Mouse (Mus musculus) forebrain, embryonic 13.5 days (tissue): ENCODE data around the gene Dock4. TPM values are rescaled to one million over a fixed set of nuclear protein-coding genes. Genes with fewer than 3 reads are reported as not detected.

Experiments
- ATAC-seq: fragments of 200-750 bp; cut with Nextera tagmentation; 2 replicates; pipeline ENCODE4 v1.8.0; 2017
- H3K27ac ChIP-seq: fragments of 300-500 bp; sonication (generic); 2 replicates; pipeline ENCODE4 v1.5.1; 2015; ENCODE audit warnings: inconsistent platforms, mild to moderate bottlenecking, moderate library complexity
- H3K27me3 ChIP-seq: fragments of 300-500 bp; sonication (generic); 2 replicates; pipeline ENCODE4 v1.6.1; 2015; ENCODE audit warnings: mild to moderate bottlenecking, inconsistent platforms
- H3K36me3 ChIP-seq: fragments of 300-500 bp; sonication (generic); 2 replicates; pipeline ENCODE4 v1.6.1; 2015; ENCODE audit warnings: mild to moderate bottlenecking, inconsistent platforms; ENCODE audit not compliant: poor library complexity, severe bottlenecking
- H3K4me1 ChIP-seq: fragments of 300-500 bp; sonication (generic); 2 replicates; pipeline ENCODE4 v1.6.1; 2015; ENCODE audit warnings: inconsistent platforms
- H3K4me2 ChIP-seq: fragments of 300-500 bp; sonication (generic); 2 replicates; pipeline ENCODE4 v1.6.1; 2015; ENCODE audit warnings: inconsistent platforms, mild to moderate bottlenecking, moderate library complexity
- H3K4me3 ChIP-seq: fragments of 300-500 bp; sonication (generic); 2 replicates; pipeline ENCODE4 v1.5.1; 2015; ENCODE audit warnings: mild to moderate bottlenecking, inconsistent platforms
- H3K9ac ChIP-seq: fragments of 300-500 bp; sonication (generic); 2 replicates; pipeline ENCODE4 v1.6.1; 2015; ENCODE audit warnings: mild to moderate bottlenecking, inconsistent platforms
- H3K9me3 ChIP-seq: fragments of 300-500 bp; sonication (generic); replicated peaks from 2 replicates; pipeline ENCODE4 v1.6.1; 2016; ENCODE audit warnings: inconsistent platforms
- WGBS: fragments of 180-500 bp; shearing (Covaris S2); methylation state at CpG from one replicate; pipeline ENCODE4 v1.1.7; 2015; 5-methylcytosine and 5-hydroxymethylcytosine counted together
- polyA plus RNA-seq: library from polyadenylated mRNA; unstranded; fragments of >200 nt; fragmentation: Nextera tagmentation; extraction: Ambion mirVana; gene quantifications from 2 replicates; pipeline ENCODE4 v1.2.1, GENCODE M21; 2015

Dock4 gene
- 24.5 and 27.0 TPM in 2 replicates for polyA plus RNA-seq

DNA sequence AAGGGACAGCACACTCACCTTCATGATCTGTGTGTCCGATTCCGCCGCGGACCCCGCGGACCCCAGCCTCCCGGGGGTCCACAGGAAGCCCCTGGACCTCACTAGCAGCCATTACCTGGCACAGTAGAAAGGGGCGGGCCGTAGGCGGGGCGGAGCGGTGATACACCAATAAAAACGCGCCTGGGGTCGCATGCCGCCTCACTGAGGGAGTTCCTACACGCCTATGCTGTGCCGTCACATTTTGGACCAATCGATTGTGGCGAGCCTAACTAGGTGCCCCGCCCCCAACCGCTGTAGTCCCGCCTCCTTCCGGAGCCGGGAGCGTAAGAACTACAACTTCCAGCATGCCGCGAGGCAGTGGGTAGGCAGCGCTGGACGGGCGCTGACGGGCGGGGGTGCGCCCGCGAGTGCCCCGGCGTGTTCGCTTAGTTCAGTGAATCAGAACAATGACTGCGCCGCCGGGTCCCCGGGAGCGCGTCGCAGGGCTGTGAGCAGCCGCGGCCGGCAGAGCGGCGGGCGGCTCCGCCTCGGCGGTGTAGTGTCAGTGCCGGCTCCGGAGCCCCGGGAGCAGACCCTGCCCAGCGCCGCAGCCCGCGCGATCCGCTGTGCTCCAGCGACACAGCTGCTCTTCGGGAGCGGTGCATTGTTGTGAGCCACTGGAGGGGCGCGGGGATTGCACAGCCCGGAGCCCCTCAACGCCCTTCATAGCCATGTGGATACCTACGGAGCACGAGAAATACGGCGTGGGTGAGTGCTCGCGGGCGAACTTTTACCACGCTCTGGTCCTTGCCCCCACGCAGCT, at the start of gene Dock4, which contains the start of gene Zfp277:
Dock4 (plus strand) TSS at position 305 of the 802 bp plus-strand sequence.
Zfp277 (minus strand) TSS at position 255 of the 802 bp plus-strand sequence.
- peak; percentile 99 for ATAC-seq
- Histone ChIP-seq H3K4me2 (peak within 1 kb of the TSS; percentile 70), H3K36me3 (no peaks in the 10 kb centered on the region), H3K27me3 (peaks cover 15% of the 10 kb centered on the region; the same call in 1 of the 2 replicates), H3K4me3 (peak within 1 kb of the TSS; percentile 85), H3K9ac (peak within 1 kb of the TSS; percentile 87), H3K4me1 (peaks cover 17% of the 10 kb centered on the region), H3K27ac (peak within 1 kb of the TSS; percentile 90), H3K9me3 (no peaks in the 10 kb centered on the region)
- WGBS: under 1% methylated on average over 80 of the region's 80 CpGs

- ATAC-seq: no peak
Observed at GRCm38 (mm10) chr12:40398916-40399315, 46.8 kb upstream of the Dock4 start.

GRCm38 (mm10) chr12:40399386-40399785, 46.4 kb upstream of the Dock4 start:
- ATAC-seq: no peak
- Histone ChIP-seq H3K27me3 (no peaks in the 10 kb centered on the region), H3K4me1 (no peaks in the 10 kb centered on the region), H3K9me3 (no peaks in the 10 kb centered on the region), H3K27ac (no peak overlapping the region), H3K4me3 (no peak overlapping the region), H3K36me3 (no peaks in the 10 kb centered on the region), H3K9ac (no peak overlapping the region), H3K4me2 (no peak overlapping the region)
- 95% methylated on average over 2 of the region's 2 CpGs for WGBS

More at GRCm38 (mm10) chr12:40398916-40399315, 46.8 kb upstream of the Dock4 start:
- H3K27ac ChIP-seq: no peak overlapping the region
- WGBS: 89% methylated on average over 2 of the region's 2 CpGs
- H3K27me3 ChIP-seq: no peaks in the 10 kb centered on the region
- no peak overlapping the region for H3K9ac ChIP-seq
- H3K9me3 ChIP-seq: no peaks in the 10 kb centered on the region
- H3K4me3 ChIP-seq: no peak overlapping the region
- no peaks in the 10 kb centered on the region for H3K4me1 ChIP-seq
- no peak overlapping the region for H3K4me2 ChIP-seq
- H3K36me3 ChIP-seq: no peaks in the 10 kb centered on the region

- 76% methylated on average over 10 of the region's 10 CpGs for WGBS
- no peaks in the 10 kb centered on the region for H3K4me1 ChIP-seq
- ATAC-seq: no peak
- H3K4me2 ChIP-seq: no peak overlapping the region
- H3K9ac ChIP-seq: no peak overlapping the region
- no peaks in the 10 kb centered on the region for H3K36me3 ChIP-seq
- H3K4me3 ChIP-seq: no peak overlapping the region
- no peak overlapping the region for H3K27ac ChIP-seq
- no peaks in the 10 kb centered on the region for H3K9me3 ChIP-seq
- no peaks in the 10 kb centered on the region for H3K27me3 ChIP-seq
Observed at GRCm38 (mm10) chr12:40399812-40400211, 45.9 kb upstream of the Dock4 start.

DNA sequence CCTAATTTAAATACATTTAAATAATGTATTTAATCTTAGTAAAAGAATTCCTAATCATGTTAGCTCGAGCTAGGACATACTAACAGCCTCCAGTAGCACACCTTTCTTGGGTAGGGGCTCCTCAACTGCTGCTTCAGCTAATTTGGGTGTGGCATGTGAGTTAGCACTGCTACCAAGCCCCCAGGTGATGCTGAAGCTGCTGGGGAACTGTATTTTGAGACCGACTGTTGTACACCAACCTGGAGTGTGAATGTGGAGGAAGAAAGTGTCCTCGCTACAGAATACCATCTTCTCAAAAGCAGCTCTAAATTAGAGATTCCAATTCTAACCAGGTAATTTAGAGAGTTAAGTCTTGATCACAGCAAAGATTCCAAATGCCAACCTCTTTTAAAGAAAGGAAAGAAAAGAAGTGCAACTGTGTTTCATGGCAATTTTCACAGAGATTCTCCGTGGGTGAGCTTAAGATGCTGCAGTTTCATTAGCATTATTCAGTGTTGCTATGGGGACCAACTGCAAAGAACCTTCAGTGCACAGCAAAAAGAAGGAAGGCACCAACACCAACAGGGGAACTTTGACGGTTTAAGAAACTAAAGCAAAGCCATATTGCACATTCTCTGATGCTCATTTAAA, 31.0 kb upstream of the Dock4 start:
- Histone ChIP-seq H3K9me3 (no peaks in the 10 kb centered on the region), H3K36me3 (no peaks in the 10 kb centered on the region), H3K27me3 (no peaks in the 10 kb centered on the region), H3K27ac (no peak overlapping the region), H3K9ac (no peak overlapping the region), H3K4me2 (no peak overlapping the region; the same call in 1 of the 2 replicates), H3K4me3 (no peak overlapping the region), H3K4me1 (peaks cover 12% of the 10 kb centered on the region)
- 18% methylated on average over 5 of the region's 5 CpGs for WGBS
- peak; percentile 83 for ATAC-seq

DNA sequence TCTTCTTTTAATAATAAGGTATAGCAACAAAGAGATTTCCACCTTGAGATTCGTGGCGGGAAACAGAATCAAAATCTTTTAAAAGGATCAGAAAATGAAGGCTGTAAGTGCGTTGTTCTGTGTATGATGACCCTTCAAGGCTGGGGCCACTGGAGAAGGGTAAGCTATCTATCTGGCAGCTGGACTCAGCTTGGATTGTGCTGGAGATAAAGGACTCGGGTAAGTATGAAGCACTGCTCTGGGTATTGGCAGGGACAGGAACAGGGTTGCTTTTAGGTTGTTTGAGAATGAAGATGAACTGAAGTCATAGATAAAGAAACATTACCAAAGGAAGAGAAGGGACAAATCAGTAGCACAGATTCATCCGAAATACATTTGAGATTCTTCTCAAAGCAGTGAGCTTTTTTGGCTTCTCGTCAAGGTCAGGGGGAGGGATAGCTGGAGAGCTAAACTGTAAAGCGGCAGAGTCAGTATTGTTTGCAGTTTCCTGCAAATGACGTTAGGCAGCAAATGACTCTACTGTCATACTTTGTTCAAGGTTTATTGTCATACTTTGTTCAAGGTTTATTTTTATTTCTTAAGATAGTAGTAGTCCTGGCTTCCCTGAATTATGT, 30.3 kb upstream of the Dock4 start:
- no peak overlapping the region; the same call in 1 of the 2 replicates for H3K4me2 ChIP-seq
- no peak overlapping the region for H3K27ac ChIP-seq
- ATAC-seq: peak; percentile 62; the same call in 1 of the 2 replicates
- no peak overlapping the region for H3K9ac ChIP-seq
- no peaks in the 10 kb centered on the region for H3K36me3 ChIP-seq
- peaks cover 12% of the 10 kb centered on the region for H3K4me1 ChIP-seq
- no peaks in the 10 kb centered on the region for H3K27me3 ChIP-seq
- H3K4me3 ChIP-seq: no peak overlapping the region
- no peaks in the 10 kb centered on the region for H3K9me3 ChIP-seq
- 54% methylated on average over 8 of the region's 8 CpGs for WGBS

DNA sequence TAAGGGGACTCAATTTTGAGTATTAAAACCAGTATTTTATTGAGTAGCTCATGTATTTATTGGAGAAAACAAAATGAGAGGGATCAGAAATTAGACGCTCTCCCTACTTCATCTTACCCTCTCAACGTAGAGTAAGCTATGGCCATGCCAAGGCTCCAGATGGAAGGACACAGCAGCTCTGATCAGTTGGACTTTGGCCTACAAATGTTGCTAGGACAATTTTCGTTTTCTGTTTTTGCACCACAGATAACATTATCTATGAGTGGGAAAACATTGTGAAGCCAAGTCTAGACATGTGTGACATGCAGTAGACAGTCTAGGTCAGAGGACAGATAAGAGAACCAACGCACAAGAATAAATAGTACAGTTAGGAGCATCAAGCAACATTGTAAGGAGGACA, 28.5 kb upstream of the Dock4 start:
- H3K9ac ChIP-seq: no peak overlapping the region
- no peaks in the 10 kb centered on the region for H3K9me3 ChIP-seq
- peaks cover 12% of the 10 kb centered on the region for H3K4me1 ChIP-seq
- no peaks in the 10 kb centered on the region for H3K27me3 ChIP-seq
- H3K36me3 ChIP-seq: no peaks in the 10 kb centered on the region
- H3K4me2 ChIP-seq: no peak overlapping the region
- no peak overlapping the region for H3K27ac ChIP-seq
- no peak overlapping the region for H3K4me3 ChIP-seq
- WGBS: 92% methylated on average over 4 of the region's 4 CpGs
- no peak for ATAC-seq

DNA sequence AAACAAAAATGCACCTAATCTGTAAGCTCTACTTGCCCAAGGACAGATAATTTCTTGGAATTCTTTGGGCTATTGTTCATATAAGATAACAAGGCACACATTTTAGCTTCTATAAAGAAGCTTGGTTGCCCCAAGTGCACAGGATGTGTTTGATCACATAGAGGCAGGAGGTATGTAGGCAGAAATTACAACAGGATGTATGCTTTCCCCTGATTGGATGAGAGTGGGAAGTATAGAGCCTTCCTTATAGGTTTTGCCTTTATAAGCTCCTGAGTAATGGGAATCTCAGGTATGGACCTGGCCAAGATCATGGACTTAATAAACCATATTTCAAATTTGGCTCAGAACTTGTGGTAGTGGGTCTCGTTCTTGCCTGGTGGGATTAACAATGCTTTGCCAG, 20.8 kb upstream of the Dock4 start:
- 86% methylated on average over 1 of the region's 1 CpGs for WGBS

DNA sequence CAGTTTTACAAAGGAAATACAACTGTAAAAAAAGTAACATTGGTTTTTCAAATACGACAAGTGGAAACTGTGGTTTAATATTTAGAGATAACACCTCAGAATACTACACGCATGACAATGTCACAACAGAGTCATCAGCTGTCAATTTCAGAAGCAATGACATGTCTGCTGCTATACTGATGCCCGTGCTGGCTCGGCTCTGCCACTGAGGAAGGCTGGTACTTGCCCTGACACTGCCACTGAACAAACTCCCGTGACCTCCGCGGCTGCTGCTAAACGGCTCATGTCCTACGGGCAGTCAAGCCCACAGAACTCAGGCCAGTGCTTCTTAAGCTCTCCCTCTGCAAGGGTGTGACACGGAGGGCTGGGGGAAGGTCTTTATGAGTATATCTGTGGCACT, 18.1 kb upstream of the Dock4 start:
- Histone ChIP-seq H3K4me1 (peaks cover 16% of the 10 kb centered on the region), H3K9me3 (no peaks in the 10 kb centered on the region), H3K4me3 (no peak overlapping the region), H3K4me2 (no peak overlapping the region), H3K9ac (no peak overlapping the region), H3K36me3 (0 out of 2 replicates have a peak, but pooled peaks cover 5% of the 10 kb centered on the region), H3K27me3 (no peaks in the 10 kb centered on the region), H3K27ac (no peak overlapping the region)
- WGBS: 80% methylated on average over 10 of the region's 10 CpGs
- no peak for ATAC-seq

More for the DNA sequence above, 20.8 kb upstream of the Dock4 start:
- H3K27ac ChIP-seq: no peak overlapping the region
- H3K9me3 ChIP-seq: no peaks in the 10 kb centered on the region
- no peak overlapping the region for H3K4me2 ChIP-seq
- H3K4me1 ChIP-seq: peaks cover under 1% of the 10 kb centered on the region; the same call in 1 of the 2 replicates
- 0 out of 2 replicates have a peak, but pooled peaks cover 5% of the 10 kb centered on the region for H3K36me3 ChIP-seq
- ATAC-seq: no peak
- H3K4me3 ChIP-seq: no peak overlapping the region
- no peaks in the 10 kb centered on the region for H3K27me3 ChIP-seq
- H3K9ac ChIP-seq: no peak overlapping the region

- no peak overlapping the region for H3K4me3 ChIP-seq
- ATAC-seq: no peak
- 77% methylated on average over 3 of the region's 3 CpGs for WGBS
Observed at GRCm38 (mm10) chr12:40429976-40430375, 15.8 kb upstream of the Dock4 start.

GRCm38 (mm10) chr12:40431075-40431474, 14.7 kb upstream of the Dock4 start:
- H3K36me3 ChIP-seq: no peaks in the 10 kb centered on the region
- H3K4me1 ChIP-seq: peaks cover 20% of the 10 kb centered on the region
- no peaks in the 10 kb centered on the region for H3K27me3 ChIP-seq
- H3K4me3 ChIP-seq: no peak overlapping the region
- ATAC-seq: peak; percentile 36; the same call in 1 of the 2 replicates
- no peaks in the 10 kb centered on the region for H3K9me3 ChIP-seq
- H3K9ac ChIP-seq: no peak overlapping the region
- 47% methylated on average over 5 of the region's 5 CpGs for WGBS
- H3K4me2 ChIP-seq: no peak overlapping the region
- H3K27ac ChIP-seq: no peak overlapping the region

More at GRCm38 (mm10) chr12:40429976-40430375, 15.8 kb upstream of the Dock4 start:
- Histone ChIP-seq H3K9me3 (no peaks in the 10 kb centered on the region), H3K27ac (no peak overlapping the region), H3K36me3 (0 out of 2 replicates have a peak, but pooled peaks cover 2% of the 10 kb centered on the region), H3K4me2 (no peak overlapping the region), H3K4me1 (peaks cover 20% of the 10 kb centered on the region), H3K9ac (no peak overlapping the region), H3K27me3 (no peaks in the 10 kb centered on the region)

DNA sequence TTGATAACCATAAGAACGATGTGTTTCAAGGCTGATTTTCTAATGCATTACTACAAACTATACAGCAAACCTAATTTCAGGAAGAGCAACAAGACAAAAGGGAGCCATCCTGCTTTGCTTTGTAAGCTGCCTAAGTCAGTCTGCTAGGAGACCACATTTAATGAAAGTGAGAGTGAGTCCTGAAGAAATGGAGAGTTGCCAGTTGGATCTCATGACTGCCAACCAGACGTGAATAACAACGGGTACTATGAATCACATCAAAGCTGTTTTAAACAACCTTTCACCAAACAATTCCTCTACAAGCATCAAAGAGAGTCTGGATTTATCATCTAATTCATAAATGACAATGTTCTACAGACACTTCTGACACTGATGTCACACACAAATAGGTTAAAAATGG, 11.7 kb upstream of the Dock4 start:
- peaks cover 31% of the 10 kb centered on the region for H3K4me1 ChIP-seq
- no peak overlapping the region for H3K9ac ChIP-seq
- H3K4me2 ChIP-seq: no peak overlapping the region
- no peak overlapping the region for H3K27ac ChIP-seq
- no peaks in the 10 kb centered on the region for H3K36me3 ChIP-seq
- 47% methylated on average over 3 of the region's 3 CpGs for WGBS
- H3K27me3 ChIP-seq: no peaks in the 10 kb centered on the region; the same call in 1 of the 2 replicates
- no peak overlapping the region for H3K4me3 ChIP-seq
- no peak for ATAC-seq
- no peaks in the 10 kb centered on the region for H3K9me3 ChIP-seq
